In the genomic region with DNA sequence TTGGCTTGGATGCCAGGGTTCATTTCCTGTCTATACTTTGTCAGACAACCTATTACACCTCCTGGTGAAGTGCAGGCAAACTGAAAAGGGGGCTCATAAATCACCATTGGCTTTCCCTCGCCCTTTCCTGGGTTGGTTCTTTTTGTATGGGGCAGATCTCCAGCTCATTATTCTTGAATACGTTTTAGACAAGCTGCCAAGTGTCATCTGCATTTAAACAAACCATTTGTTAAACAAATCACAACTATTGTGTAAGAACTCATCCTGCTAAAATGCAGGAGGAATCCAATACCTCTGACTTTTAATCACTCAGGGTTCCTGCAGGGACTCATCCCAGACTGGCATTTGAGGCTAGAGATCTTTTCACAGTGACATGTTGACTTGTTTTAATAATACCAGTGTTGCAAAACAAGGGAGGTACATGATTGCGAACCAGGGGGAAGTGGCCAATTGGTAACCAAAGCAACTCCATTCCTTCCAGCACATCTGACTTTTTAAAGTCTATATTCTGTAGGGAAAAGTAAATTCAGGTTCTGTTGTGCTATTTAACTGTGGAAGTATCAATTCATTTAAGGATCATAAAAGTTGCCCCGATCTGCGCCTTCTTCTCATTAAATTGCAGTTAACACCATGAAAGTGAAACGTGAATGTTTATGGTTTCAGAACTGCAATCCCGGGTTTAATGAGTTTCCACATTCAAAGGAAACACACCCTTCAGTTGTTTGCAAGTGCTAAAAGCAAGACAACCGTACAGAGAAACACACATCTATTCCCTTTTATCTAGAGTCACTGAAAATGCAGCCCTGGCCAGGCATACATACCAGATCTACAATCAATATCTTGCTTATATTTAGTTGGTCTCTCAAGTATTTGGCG, we compare ENCODE assay signal across 13 mouse cellular contexts.
DNase-seq lines count a peak whose midpoint lies in the region; ATAC-seq lines count a peak whose summit lies in the region.
"Had no signal": no experiment of that assay in that cellular context is flagged by ENCODE, and none has a peak within 500 bp of the region (broad histone marks: within the 10 kb centered on the region; RNA-seq: fewer than 3 reads in every experiment).

No protein-coding gene starts in this region.

- H3K4me1 ChIP-seq in neural tube, embryonic 11.5 days (ENCODE audit: control insufficient read depth, insufficient read depth, low read length) = peaks cover 5% of the 10 kb centered on the region; the same call in 1 of the 2 replicates
- H3K4me1 ChIP-seq in limb, embryonic 11.5 days (ENCODE audit: control insufficient read depth, insufficient read depth, low read length) = peaks cover 28% of the 10 kb centered on the region

- H3K27me3 ChIP-seq in neural tube, embryonic 11.5 days (ENCODE audit: control insufficient read depth, insufficient read depth, low read length) = no peaks in the 10 kb centered on the region
- no peaks in the 10 kb centered on the region for H3K27me3 ChIP-seq in limb, embryonic 11.5 days (ENCODE audit: control insufficient read depth, insufficient read depth, low read length)

- H3K9me3 ChIP-seq in neural tube, embryonic 11.5 days (ENCODE audit: control insufficient read depth, low read length) = no peaks in the 10 kb centered on the region
- no peaks in the 10 kb centered on the region for H3K9me3 ChIP-seq in limb, embryonic 11.5 days (ENCODE audit: control insufficient read depth, low read length)

- WGBS in neural tube, embryonic 11.5 days = 18% methylated on average over 9 of the region's 9 CpGs
- 10% methylated on average over 9 of the region's 9 CpGs for WGBS in limb, embryonic 11.5 days

- no peak overlapping the region for H3K4me2 ChIP-seq in neural tube, embryonic 11.5 days (ENCODE audit: low read depth)
- peak overlapping the region; percentile 12; the same call in 1 of the 2 replicates for H3K4me2 ChIP-seq in limb, embryonic 11.5 days (ENCODE audit: low read depth, severe bottlenecking)
- H3K4me2 ChIP-seq: midbrain, embryonic 11.5 days had no signal

- H3K36me3 ChIP-seq in neural tube, embryonic 11.5 days (ENCODE audit: control insufficient read depth, insufficient read depth, low read length) = no peaks in the 10 kb centered on the region
- no peaks in the 10 kb centered on the region for H3K36me3 ChIP-seq in limb, embryonic 11.5 days (ENCODE audit: control insufficient read depth, insufficient read depth, low read length)

- no peak overlapping the region for H3K9ac ChIP-seq in neural tube, embryonic 11.5 days (ENCODE audit: low read length)
- no peak overlapping the region for H3K9ac ChIP-seq in limb, embryonic 11.5 days (ENCODE audit: low read length)
- H3K9ac ChIP-seq: liver, postnatal 0 days had no signal

- no peak overlapping the region for H3K4me3 ChIP-seq in neural tube, embryonic 11.5 days (ENCODE audit: low read depth, low read length)
- H3K4me3 ChIP-seq in limb, embryonic 11.5 days (ENCODE audit: low read depth, low read length) = no peak overlapping the region

- peak; percentile 13 for DNase-seq in neural tube, embryonic 11.5 days (ENCODE audit: low spot score)
- DNase-seq in neural tube, embryonic 10.5 days (ENCODE audit: extremely low spot score, low spot score) = no peak
- DNase-seq in embryo, embryonic 11.5 days (ENCODE audit: low read depth, low spot score) = peak; percentile 27
- DNase-seq in limb, embryonic 11.5 days (ENCODE audit: low spot score) = peak; percentile 64
- no peak for DNase-seq in urinary bladder, postnatal 25 days (ENCODE audit: low spot score)
- DNase-seq in adrenal gland, postnatal 36 days = no peak
- DNase-seq: heart, adult 11 months; liver, postnatal 0 days had no signal

- H3K27ac ChIP-seq in neural tube, embryonic 11.5 days (ENCODE audit: low read depth, low read length) = no peak overlapping the region
- H3K27ac ChIP-seq in limb, embryonic 11.5 days (replicated peaks; ENCODE audit: low read depth, low read length) = peak overlapping the region; percentile 68

- no peak for ATAC-seq in neural tube, embryonic 11.5 days (ENCODE audit: insufficient read depth, low FRiP score, low TSS enrichment)
- no peak for ATAC-seq in limb, embryonic 11.5 days (ENCODE audit: insufficient number of reproducible peaks, low FRiP score, low TSS enrichment, low read depth)
- ATAC-seq in inflammation-experienced regulatory T-cells, adult 6 months = no peak
- ATAC-seq: CD4-positive, CD25-positive, alpha-beta regulatory T cell, adult 4 months; forebrain, embryonic 16.5 days; intestine, embryonic 16.5 days; liver, postnatal 0 days had no signal

Comparison
In these comparisons a context has a peak if more than half of its experiments do, and no peak if none do; other contexts are left out.
1. DNase-seq: peak in neural tube, embryonic 11.5 days (single experiment), embryo, embryonic 11.5 days (single experiment) and limb, embryonic 11.5 days (single experiment); none in neural tube, embryonic 10.5 days (single experiment), urinary bladder, postnatal 25 days (single experiment) and adrenal gland, postnatal 36 days (0 of 2).